Mouse (Mus musculus) left cerebral cortex, postnatal 10 days (tissue): ENCODE data around the gene Rhd. TPM values are rescaled to one million over a fixed set of nuclear protein-coding genes. Genes with fewer than 3 reads are reported as not detected.
"Not testable (repeated sequence)": the region's sequence is repeated elsewhere in the genome, so short reads cannot be mapped to it uniquely, and the experiment has no call there.

ENCODE experiments used
- DNase-seq, 2 experiments: peaks; one replicate each; pipeline ENCODE4 v3.0.0; 2021 to 2022; ENCODE audit warnings: low spot score in 2 of 2, mixed read lengths in 1 of 2; ENCODE audit errors: extremely low spot score in 1 of 2
- intact Hi-C: fragments of 180-260 bp; cut with DNase I; formaldehyde crosslinking; loops from one replicate; pipeline ENCODE4 v1.15.1; 2025
- total RNA-seq, 2 experiments: library from RNA; stranded (reverse); gene quantifications; 2 replicates each; pipeline ENCODE4 v1.2.3; 2021

Rhd gene
- not detected for total RNA-seq

- intact Hi-C loops = no loop called here
- no peak for DNase-seq
Measured at GRCm38 (mm10) chr4:134863937-134864729, at the start of gene Rhd. Rhd (plus strand) TSS chr4:134864536.

GRCm38 (mm10) chr4:134817706-134818105, 46.6 kb upstream of the Rhd start:
- DNase-seq = no peak
- intact Hi-C loops = no loop called here

- no peak for DNase-seq
- intact Hi-C loops = no loop called here
Measured at GRCm38 (mm10) chr4:134821061-134821460, 43.3 kb upstream of the Rhd start.

GRCm38 (mm10) chr4:134823560-134823959, 40.8 kb upstream of the Rhd start:
- intact Hi-C loops = no loop called here
- DNase-seq = no peak

- intact Hi-C loops, DNase-seq: not testable (repeated sequence)
Measured at GRCm38 (mm10) chr4:134825864-134826263, 38.5 kb upstream of the Rhd start.

- intact Hi-C loops = no loop called here
- DNase-seq = no peak
Measured at GRCm38 (mm10) chr4:134826348-134826747, 38.0 kb upstream of the Rhd start.

- intact Hi-C loops = no loop called here
- DNase-seq = no peak
Measured at GRCm38 (mm10) chr4:134827806-134828205, 36.5 kb upstream of the Rhd start.

- intact Hi-C loops = no loop called here
- no peak for DNase-seq
Measured at GRCm38 (mm10) chr4:134831934-134832333, 32.4 kb upstream of the Rhd start.

- intact Hi-C loops = no loop called here
- no peak for DNase-seq
Measured at GRCm38 (mm10) chr4:134835486-134835885, 28.9 kb upstream of the Rhd start.

GRCm38 (mm10) chr4:134838221-134838620, 26.1 kb upstream of the Rhd start:
- intact Hi-C loops = no loop called here
- DNase-seq = no peak

GRCm38 (mm10) chr4:134838706-134839105, 25.6 kb upstream of the Rhd start:
- DNase-seq, intact Hi-C loops: not testable (repeated sequence)

- intact Hi-C loops = no loop called here
- DNase-seq = no peak
Measured at GRCm38 (mm10) chr4:134840231-134840630, 24.1 kb upstream of the Rhd start.

- DNase-seq = no peak
- intact Hi-C loops = no loop called here
Measured at GRCm38 (mm10) chr4:134843566-134843965, 20.8 kb upstream of the Rhd start.

GRCm38 (mm10) chr4:134847587-134847986, 16.7 kb upstream of the Rhd start:
- intact Hi-C loops = no loop called here
- no peak for DNase-seq

GRCm38 (mm10) chr4:134850551-134850950, 13.8 kb upstream of the Rhd start:
- DNase-seq = no peak
- intact Hi-C loops = no loop called here

- no peak for DNase-seq
- intact Hi-C loops = no loop called here
Measured at GRCm38 (mm10) chr4:134851236-134851635, 13.1 kb upstream of the Rhd start.

GRCm38 (mm10) chr4:134851876-134852275, 12.5 kb upstream of the Rhd start:
- intact Hi-C loops = no loop called here
- DNase-seq = no peak

GRCm38 (mm10) chr4:134852438-134853255, 11.7 kb upstream of the Rhd start:
- intact Hi-C loops = no loop called here
- DNase-seq = peak; percentile 13 to 67

- peak; percentile 98 to 100 for DNase-seq
- intact Hi-C loops = no loop called here
Measured at GRCm38 (mm10) chr4:134853259-134853636, 11.1 kb upstream of the Rhd start, which contains the start of gene Maco1. Maco1 (minus strand) TSS chr4:134853345.
